Mouse (Mus musculus): ENCODE measurements around the gene Rcan1.

- TF ChIP-seq POLR2A (IDR thresholded peaks at IDR 0.05; ENCODE audit: borderline replicate concordance, insufficient read depth, low read length): no peak
- TF ChIP-seq CTCF (IDR thresholded peaks at IDR 0.05; ENCODE audit: borderline replicate concordance, insufficient read depth, low read depth, low read length): no peak
Measured at GRCm38 (mm10) chr16:92433176-92433575, 37.5 kb downstream of the Rcan1 start.
